Mouse (Mus musculus) olfactory bulb, adult 2 months (tissue): ENCODE measurements around the gene Chchd6.

Experiments used
- CTCF ChIP-seq: fragments of 200-500 bp; IDR thresholded peaks from 2 replicates; pipeline ENCODE4 v1.5.1; 2012; ENCODE audit warnings: low read depth, mild to moderate bottlenecking, low read length, moderate library complexity; ENCODE audit not compliant: insufficient read depth
- POLR2A ChIP-seq: fragments of 200-500 bp; IDR thresholded peaks from 2 replicates; pipeline ENCODE4 v1.6.1; 2012; ENCODE audit warnings: mild to moderate bottlenecking, low read depth, low read length, moderate library complexity; ENCODE audit not compliant: insufficient read depth

GRCm38 (mm10) chr6:89344613-89345485, 250.6 kb downstream of the Chchd6 start:
- no peak for TF ChIP-seq CTCF
- no peak for TF ChIP-seq POLR2A
